Mouse (Mus musculus): ENCODE measurements around the gene Atrnl1.

The Atrnl1 gene

GRCm38 (mm10) chr19:57610476-57611261, at the start of gene Atrnl1:
TSS of gene Atrnl1 (plus strand) at chr19:57611034.
- in situ Hi-C loops (cut with MboI; ENCODE audit: low pct_unique_long_range_greater_than_20kb in 1 of 2, low sequenced_read_pairs in 2 of 2, unreplicated experiment in 1 of 2), result no loop called here

GRCm38 (mm10) chr19:57561486-57561885, 49.3 kb upstream of the Atrnl1 start:
- in situ Hi-C loops (cut with MboI; ENCODE audit: low pct_unique_long_range_greater_than_20kb in 1 of 2, low sequenced_read_pairs in 2 of 2, unreplicated experiment in 1 of 2), result no loop called here

GRCm38 (mm10) chr19:57569040-57569439, 41.8 kb upstream of the Atrnl1 start:
- in situ Hi-C loops (cut with MboI; ENCODE audit: low pct_unique_long_range_greater_than_20kb in 1 of 2, low sequenced_read_pairs in 2 of 2, unreplicated experiment in 1 of 2), result no loop called here

GRCm38 (mm10) chr19:57572360-57573237, 38.2 kb upstream of the Atrnl1 start:
- in situ Hi-C loops (cut with MboI; ENCODE audit: low pct_unique_long_range_greater_than_20kb in 1 of 2, low sequenced_read_pairs in 2 of 2, unreplicated experiment in 1 of 2), result no loop called here

GRCm38 (mm10) chr19:57573470-57573869, 37.4 kb upstream of the Atrnl1 start:
- in situ Hi-C loops (cut with MboI; ENCODE audit: low pct_unique_long_range_greater_than_20kb in 1 of 2, low sequenced_read_pairs in 2 of 2, unreplicated experiment in 1 of 2), result no loop called here

- in situ Hi-C loops (cut with MboI; ENCODE audit: low pct_unique_long_range_greater_than_20kb in 1 of 2, low sequenced_read_pairs in 2 of 2, unreplicated experiment in 1 of 2), result no loop called here
These were observed 35.8 kb upstream of the Atrnl1 start for GRCm38 (mm10) chr19:57575027-57575426.

GRCm38 (mm10) chr19:57576836-57577235, 34.0 kb upstream of the Atrnl1 start:
- in situ Hi-C loops (cut with MboI; ENCODE audit: low pct_unique_long_range_greater_than_20kb in 1 of 2, low sequenced_read_pairs in 2 of 2, unreplicated experiment in 1 of 2), result no loop called here

- in situ Hi-C loops (cut with MboI; ENCODE audit: low pct_unique_long_range_greater_than_20kb in 1 of 2, low sequenced_read_pairs in 2 of 2, unreplicated experiment in 1 of 2), result no loop called here
These were observed 33.6 kb upstream of the Atrnl1 start for GRCm38 (mm10) chr19:57577256-57577655.

- in situ Hi-C loops (cut with MboI; ENCODE audit: low pct_unique_long_range_greater_than_20kb in 1 of 2, low sequenced_read_pairs in 2 of 2, unreplicated experiment in 1 of 2), result no loop called here
These were observed 29.9 kb upstream of the Atrnl1 start for GRCm38 (mm10) chr19:57580962-57581361.

- in situ Hi-C loops (cut with MboI; ENCODE audit: low pct_unique_long_range_greater_than_20kb in 1 of 2, low sequenced_read_pairs in 2 of 2, unreplicated experiment in 1 of 2), result no loop called here
These were observed 25.5 kb upstream of the Atrnl1 start for GRCm38 (mm10) chr19:57585231-57585792.

- in situ Hi-C loops (cut with MboI; ENCODE audit: low pct_unique_long_range_greater_than_20kb in 1 of 2, low sequenced_read_pairs in 2 of 2, unreplicated experiment in 1 of 2), result no loop called here
These were observed 24.7 kb upstream of the Atrnl1 start for GRCm38 (mm10) chr19:57586172-57586571.

GRCm38 (mm10) chr19:57589516-57589915, 21.3 kb upstream of the Atrnl1 start:
- in situ Hi-C loops (cut with MboI; ENCODE audit: low pct_unique_long_range_greater_than_20kb in 1 of 2, low sequenced_read_pairs in 2 of 2, unreplicated experiment in 1 of 2), result no loop called here

GRCm38 (mm10) chr19:57590895-57591294, 19.9 kb upstream of the Atrnl1 start:
- in situ Hi-C loops (cut with MboI; ENCODE audit: low pct_unique_long_range_greater_than_20kb in 1 of 2, low sequenced_read_pairs in 2 of 2, unreplicated experiment in 1 of 2), result no loop called here

- in situ Hi-C loops (cut with MboI; ENCODE audit: low pct_unique_long_range_greater_than_20kb in 1 of 2, low sequenced_read_pairs in 2 of 2, unreplicated experiment in 1 of 2), result no loop called here
These were observed 19.2 kb upstream of the Atrnl1 start for GRCm38 (mm10) chr19:57591631-57592030.

GRCm38 (mm10) chr19:57592355-57592754, 18.5 kb upstream of the Atrnl1 start:
- in situ Hi-C loops (cut with MboI; ENCODE audit: low pct_unique_long_range_greater_than_20kb in 1 of 2, low sequenced_read_pairs in 2 of 2, unreplicated experiment in 1 of 2), result no loop called here

GRCm38 (mm10) chr19:57599126-57599525, 11.7 kb upstream of the Atrnl1 start:
- in situ Hi-C loops (cut with MboI; ENCODE audit: low pct_unique_long_range_greater_than_20kb in 1 of 2, low sequenced_read_pairs in 2 of 2, unreplicated experiment in 1 of 2), result no loop called here

GRCm38 (mm10) chr19:57600233-57600929, 10.5 kb upstream of the Atrnl1 start:
- in situ Hi-C loops (cut with MboI; ENCODE audit: low pct_unique_long_range_greater_than_20kb in 1 of 2, low sequenced_read_pairs in 2 of 2, unreplicated experiment in 1 of 2), result no loop called here

- in situ Hi-C loops (cut with MboI; ENCODE audit: low pct_unique_long_range_greater_than_20kb in 1 of 2, low sequenced_read_pairs in 2 of 2, unreplicated experiment in 1 of 2), result no loop called here
These were observed 9.9 kb upstream of the Atrnl1 start for GRCm38 (mm10) chr19:57600930-57601328.

- in situ Hi-C loops (cut with MboI; ENCODE audit: low pct_unique_long_range_greater_than_20kb in 1 of 2, low sequenced_read_pairs in 2 of 2, unreplicated experiment in 1 of 2), result no loop called here
These were observed 7.2 kb upstream of the Atrnl1 start for GRCm38 (mm10) chr19:57603593-57603992.

Data from mouse embryonic stem cell (cell line).